Mouse (Mus musculus) adrenal gland, postnatal 25 days (tissue): ENCODE data around the gene Gm15114. TPM values are rescaled to one million over a fixed set of nuclear protein-coding genes. Genes with fewer than 3 reads are reported as not detected.
"Not testable (repeated sequence)": the region's sequence is repeated elsewhere in the genome, so short reads cannot be mapped to it uniquely, and the experiment has no call there.

Source experiments
- DNase-seq: peaks from one replicate; pipeline ENCODE4 v3.0.0; 2021; ENCODE audit warnings: mixed read lengths
- long read RNA-seq: library from polyadenylated mRNA; stranded (forward); transcript quantifications from one replicate; pipeline ENCODE4 v2.0.0, GENCODE M21; 2021
- total RNA-seq: library from RNA; stranded (reverse); gene quantifications from 2 replicates; pipeline ENCODE4 v1.2.3, GENCODE M21; 2021

Gm15114 gene
- not detected in 2 replicates for total RNA-seq
- long read RNA-seq: 0 reads

DNA sequence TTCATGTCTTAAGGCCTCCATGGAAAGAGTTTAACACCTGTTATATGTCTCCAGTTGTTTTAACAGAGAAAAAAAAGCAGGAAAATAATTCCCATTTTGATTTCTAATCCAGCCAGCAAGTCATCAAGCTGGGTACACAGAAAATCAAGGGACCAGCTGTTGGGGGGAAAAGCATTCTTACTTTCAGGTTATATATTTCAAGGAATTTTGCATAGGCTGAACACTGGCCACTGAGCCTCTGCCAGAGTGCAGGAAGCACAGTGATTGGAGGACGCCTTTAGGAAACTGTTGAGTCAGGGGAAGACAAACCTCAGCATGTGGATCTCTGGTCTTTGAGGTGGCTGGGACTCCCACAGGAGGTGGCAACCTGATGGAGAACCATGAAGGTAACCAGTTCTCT, at the start of gene Gm15114:
Gene Gm15114, plus strand, starts transcription at position 301 of the 400 bp plus-strand sequence.
- not testable (repeated sequence) for DNase-seq

Other genes with a start within 250 kb of the Gm15114 start
- gene Gm8334, start 126.2 kb downstream of the Gm15114 start, total RNA-seq: not detected in 2 replicates
- gene Gm15127, start 174.6 kb downstream of the Gm15114 start, total RNA-seq: not detected in 2 replicates